Mouse (Mus musculus): ENCODE results near the gene Brwd1. TPM values are rescaled to one million over a fixed set of nuclear protein-coding genes. Genes with fewer than 3 reads are reported as not detected.
A peak's percentile ranks its signal among the peaks of the same experiment; 100 is the strongest.
"Not testable (repeated sequence)": the region's sequence is repeated elsewhere in the genome, so short reads cannot be mapped to it uniquely, and the experiment has no call there.

The Brwd1 gene
- 10 to 100 TPM; 56.4 to 62.8 TPM for total RNA-seq (2021)
- long read RNA-seq, experiment 1, transcript Brwd1-203 (5 exons, 2,382 nt), result major isoform, 18 of 26 reads
- long read RNA-seq, experiment 1, partial matches to known transcripts, result 3 of 26 reads
- long read RNA-seq, experiment 1, other reads (novel, unspliced or antisense), result 5 of 26 reads
- long read RNA-seq, experiment 2, transcript Brwd1-203 (5 exons, 2,382 nt), result major isoform, 17 of 31 reads
- long read RNA-seq, experiment 2, partial matches to known transcripts, result 3 of 31 reads
- long read RNA-seq, experiment 2, other reads (novel, unspliced or antisense), result 11 of 31 reads

GRCm38 (mm10) chr16:96082301-96083178, at the start of gene Brwd1:
Gene Brwd1, minus strand, starts transcription at chr16:96082526.
- intact Hi-C loops (cut with DNase I), result loop anchor here (1.0 kb wide), 1 partner anchor 45 kb away; the partner anchor contains the start of gene Hmgn1
- no peak for TF ChIP-seq CTCF (IDR thresholded peaks at IDR 0.05)
- Histone ChIP-seq H3K27ac (peak within 1 kb of the TSS; percentile 99), H3K4me3 (peak within 1 kb of the TSS; percentile 100)
- peak; percentile 97 for DNase-seq

- intact Hi-C loops (cut with DNase I), result no loop called here
- no peak for TF ChIP-seq CTCF (IDR thresholded peaks at IDR 0.05)
- H3K4me3 ChIP-seq, result peak overlapping the region; percentile 96
- peak overlapping the region; percentile 93 for H3K27ac ChIP-seq
- DNase-seq, result no peak
These were observed 46.1 kb upstream of the Brwd1 start for GRCm38 (mm10) chr16:96128466-96128865.

- DNase-seq, result peak; percentile 99
- TF ChIP-seq CTCF (IDR thresholded peaks at IDR 0.05), result no peak
- intact Hi-C loops (cut with DNase I), result loop anchor here (1.0 kb wide), 1 partner anchor 44 kb away; no protein-coding TSS in a partner anchor
These were observed 45.5 kb upstream of the Brwd1 start, which contains the start of gene Hmgn1 for GRCm38 (mm10) chr16:96127657-96128344. Gene Hmgn1, minus strand, starts transcription at chr16:96127729.

GRCm38 (mm10) chr16:96127288-96127656, 44.9 kb upstream of the Brwd1 start:
- intact Hi-C loops (cut with DNase I), result loop anchor here (1.0 kb wide), 1 partner anchor 44 kb away; no protein-coding TSS in a partner anchor
- no peak for DNase-seq
- peak overlapping the region; percentile 96 for H3K4me3 ChIP-seq
- TF ChIP-seq CTCF (IDR thresholded peaks at IDR 0.05), result no peak
- H3K27ac ChIP-seq, result peak overlapping the region; percentile 93

More at GRCm38 (mm10) chr16:96127657-96128344, 45.5 kb upstream of the Brwd1 start, which contains the start of gene Hmgn1:
- peak within 1 kb of the TSS; percentile 93 for H3K27ac ChIP-seq
- peak within 1 kb of the TSS; percentile 96 for H3K4me3 ChIP-seq

GRCm38 (mm10) chr16:96126684-96127171, 44.4 kb upstream of the Brwd1 start:
- peak overlapping the region; percentile 93 for H3K27ac ChIP-seq
- intact Hi-C loops (cut with DNase I), result loop anchor here (1.0 kb wide), 1 partner anchor 43 kb away; no protein-coding TSS in a partner anchor
- no peak for TF ChIP-seq CTCF (IDR thresholded peaks at IDR 0.05)
- DNase-seq, result no peak
- H3K4me3 ChIP-seq, result peak overlapping the region; percentile 96

GRCm38 (mm10) chr16:96120022-96120623, 37.8 kb upstream of the Brwd1 start:
- intact Hi-C loops (cut with DNase I), result no loop called here
- no peak for TF ChIP-seq CTCF (IDR thresholded peaks at IDR 0.05)
- Histone ChIP-seq H3K27ac (peak overlapping the region; percentile 63; the same call in 1 of the 2 replicates), H3K4me3 (no peak overlapping the region)
- DNase-seq, result no peak

GRCm38 (mm10) chr16:96114729-96115128, 32.4 kb upstream of the Brwd1 start:
- TF ChIP-seq CTCF (IDR thresholded peaks at IDR 0.05), result peak; percentile 34; the same call in 1 of the 2 replicates
- intact Hi-C loops (cut with DNase I), result no loop called here
- Histone ChIP-seq H3K27ac (no peak overlapping the region), H3K4me3 (no peak overlapping the region)
- DNase-seq, result no peak

- H3K27ac ChIP-seq, result no peak overlapping the region
- no peak for TF ChIP-seq CTCF (IDR thresholded peaks at IDR 0.05)
- H3K4me3 ChIP-seq, result no peak overlapping the region
- intact Hi-C loops (cut with DNase I), result no loop called here
- DNase-seq, result no peak
These were observed 30.4 kb upstream of the Brwd1 start for GRCm38 (mm10) chr16:96112769-96113168.

GRCm38 (mm10) chr16:96110655-96111345, 28.5 kb upstream of the Brwd1 start:
- intact Hi-C loops (cut with DNase I), result no loop called here
- no peak for TF ChIP-seq CTCF (IDR thresholded peaks at IDR 0.05)
- DNase-seq, result no peak

GRCm38 (mm10) chr16:96109673-96110072, 27.3 kb upstream of the Brwd1 start:
- intact Hi-C loops (cut with DNase I), result no loop called here
- H3K27ac ChIP-seq, result no peak overlapping the region
- no peak for TF ChIP-seq CTCF (IDR thresholded peaks at IDR 0.05)
- no peak for DNase-seq
- no peak overlapping the region for H3K4me3 ChIP-seq

More at GRCm38 (mm10) chr16:96110655-96111345, 28.5 kb upstream of the Brwd1 start:
- H3K4me3 ChIP-seq, result no peak overlapping the region
- no peak overlapping the region for H3K27ac ChIP-seq

GRCm38 (mm10) chr16:96103036-96103435, 20.7 kb upstream of the Brwd1 start:
- no peak for DNase-seq
- peak; percentile 63 for TF ChIP-seq CTCF (IDR thresholded peaks at IDR 0.05)
- intact Hi-C loops (cut with DNase I), result no loop called here

GRCm38 (mm10) chr16:96097811-96098210, 15.5 kb upstream of the Brwd1 start:
- DNase-seq; H3K4me3 ChIP-seq; H3K27ac ChIP-seq; intact Hi-C loops (cut with DNase I): not testable (repeated sequence)

More at GRCm38 (mm10) chr16:96103036-96103435, 20.7 kb upstream of the Brwd1 start:
- no peak overlapping the region for H3K27ac ChIP-seq
- H3K4me3 ChIP-seq, result no peak overlapping the region
